Mouse (Mus musculus) adrenal gland, adult 8-10 months (tissue): Measurements from ENCODE around the gene Nhlrc2. TPM values are rescaled to one million over a fixed set of nuclear protein-coding genes. Genes with fewer than 3 reads are reported as not detected.

Experiments
- DNase-seq: peaks from one replicate; pipeline ENCODE4 v3.0.0; 2022
- total RNA-seq, 4 experiments: library from RNA; stranded (reverse); gene quantifications; 2 replicates each; pipeline ENCODE4 v1.2.4; 2022

The Nhlrc2 gene
- total RNA-seq, 4 experiments from 2014 or later = 16.6 to 27.2 (median 23.2) TPM

GRCm38 (mm10) chr19:56627881-56628472 is 79.9 kb downstream of the Nhlrc2 start:
- no peak for DNase-seq

- DNase-seq = no peak
Observed at GRCm38 (mm10) chr19:56629647-56630046, 81.6 kb downstream of the Nhlrc2 start.

GRCm38 (mm10) chr19:56631017-56631416 is 83.0 kb downstream of the Nhlrc2 start:
- DNase-seq = peak; percentile 23

GRCm38 (mm10) chr19:56631451-56631901 is 83.4 kb downstream of the Nhlrc2 start:
- peak; percentile 40 for DNase-seq

DNA sequence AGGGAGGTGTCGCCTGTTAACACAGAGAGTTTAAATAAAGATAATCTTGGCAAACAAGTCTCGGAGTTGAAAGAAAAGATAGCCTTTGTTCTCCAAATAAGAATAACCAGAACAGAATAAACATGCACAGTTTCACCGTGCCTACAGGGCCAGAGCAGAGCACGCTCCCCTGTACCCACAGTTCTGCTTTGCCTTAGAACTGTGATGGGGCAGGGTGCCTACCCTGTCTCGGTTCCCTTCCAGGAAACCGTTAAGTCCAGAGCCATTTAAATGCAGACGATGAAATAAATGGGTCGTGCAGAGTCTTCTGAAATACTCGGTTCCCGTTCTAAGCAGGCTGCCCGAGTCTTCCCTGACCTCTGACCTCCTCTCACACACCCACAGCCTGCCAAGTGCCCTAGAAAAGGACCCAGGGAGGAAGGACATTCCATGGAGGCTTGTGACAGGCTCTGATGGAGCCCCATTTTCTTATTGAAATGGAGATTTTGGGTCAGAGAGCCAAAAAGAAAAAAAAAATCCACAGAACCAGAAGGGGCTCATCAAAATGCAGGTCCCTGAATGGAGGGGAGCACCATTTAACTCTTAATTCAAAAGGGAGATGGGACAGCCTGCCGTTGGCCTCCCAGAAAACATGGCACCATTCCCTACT is 89.1 kb downstream of the Nhlrc2 start:
- no peak for DNase-seq

GRCm38 (mm10) chr19:56637684-56638049 is 89.6 kb downstream of the Nhlrc2 start:
- DNase-seq = no peak

DNA sequence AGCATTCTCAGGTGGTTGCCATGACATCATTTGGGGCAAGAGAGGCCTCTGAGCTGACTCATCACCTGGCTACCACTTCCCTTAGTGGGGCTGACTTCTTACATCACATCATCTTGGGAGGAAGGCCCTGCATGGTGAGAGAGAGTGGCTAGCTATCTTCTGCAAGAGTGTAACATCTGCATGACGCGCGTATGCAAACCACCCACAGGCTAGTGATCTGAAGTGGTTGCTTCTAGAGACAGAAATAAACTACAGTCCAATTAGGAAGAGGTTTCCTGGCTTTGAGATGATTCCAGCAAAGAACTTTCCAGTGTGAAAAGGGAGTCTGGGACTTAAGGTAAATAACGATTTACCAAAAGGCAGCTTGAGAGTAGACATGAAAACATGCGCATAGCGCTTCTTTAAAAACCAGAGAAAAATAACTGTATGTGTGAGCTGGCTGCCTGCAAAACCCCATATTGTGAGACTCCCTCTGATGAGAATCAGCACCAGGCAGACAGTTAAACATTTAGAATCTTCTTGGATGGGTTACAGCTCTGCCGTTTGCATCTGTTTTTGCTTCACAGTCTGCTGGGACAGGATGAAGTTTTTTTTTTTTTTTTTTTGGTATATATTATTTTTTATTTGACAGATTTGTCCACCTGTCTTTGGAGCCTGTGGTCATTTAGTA is 99.5 kb downstream of the Nhlrc2 start:
- DNase-seq = no peak

DNA sequence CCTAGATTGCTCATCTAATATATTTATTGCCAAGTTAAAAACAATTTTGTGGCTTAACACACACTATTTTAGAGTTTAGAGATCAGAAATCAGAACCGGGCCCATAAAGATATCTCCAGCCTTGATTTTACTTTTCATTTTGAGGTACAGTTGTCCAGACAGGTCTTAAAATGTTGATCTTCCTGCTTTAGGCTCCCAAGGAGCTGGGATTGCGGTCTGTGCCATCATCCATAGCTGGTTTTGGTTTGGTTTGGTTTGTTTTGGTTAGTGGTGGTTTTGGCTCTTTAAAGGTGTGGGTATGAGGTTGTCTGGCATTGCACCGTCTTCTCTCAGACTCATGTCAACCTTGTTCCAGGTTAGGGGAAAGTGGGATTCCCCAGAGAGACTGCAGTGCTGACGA is 103.2 kb downstream of the Nhlrc2 start:
- DNase-seq = no peak

- no peak for DNase-seq
Observed at GRCm38 (mm10) chr19:56652034-56652962, 104.2 kb downstream of the Nhlrc2 start.

Other genes with a start within 250 kb of the Nhlrc2 start
- under 1 TPM in 2 of 4 experiments, not detected in 2; 0.12 to 0.16 TPM for gene Nrap, start 158.2 kb upstream of the Nhlrc2 start, total RNA-seq
- 10 to 100 TPM in 1 of 4 experiments, 1 to 10 TPM in 3; 5.3 to 12.2 (median 7.7) TPM for gene Casp7, start 151.1 kb upstream of the Nhlrc2 start, total RNA-seq
- gene Plekhs1, start 86.6 kb upstream of the Nhlrc2 start, total RNA-seq = under 1 TPM in 3 of 4 experiments, not detected in 1; 0.10 to 0.43 (median 0.13) TPM
- 10 to 100 TPM in 3 of 4 experiments, 1 to 10 TPM in 1; 8.8 to 13.8 (median 11.3) TPM for gene Dclre1a, start within 50 bp of the Nhlrc2 start, total RNA-seq
- 1 to 10 TPM; 1.5 to 3.1 (median 2.4) TPM for gene Adrb1, start 173.9 kb downstream of the Nhlrc2 start, total RNA-seq